9 mouse cellular contexts compared by ENCODE assay signal in genomic region chr10:67190261-67190660, GRCm38 (mm10).
DNase-seq lines count a peak whose midpoint lies in the region; ATAC-seq and TF ChIP-seq lines count a peak whose summit lies in the region.
"Had no signal": no experiment of that assay in that cellular context is flagged by ENCODE, and none has a peak within 500 bp of the region (broad histone marks: within the 10 kb centered on the region; RNA-seq: fewer than 3 reads in every experiment).

No protein-coding gene starts in this region.

- no peak overlapping the region for H3K4me3 ChIP-seq in kidney, postnatal 0 days (replicated peaks; ENCODE audit: low read depth, low read length)
- no peak overlapping the region for H3K4me3 ChIP-seq in kidney, embryonic 15.5 days (replicated peaks)
- H3K4me3 ChIP-seq in forebrain, embryonic 15.5 days, result no peak overlapping the region
- H3K4me3 ChIP-seq: lung, embryonic 15.5 days had no signal

- no peaks in the 10 kb centered on the region for H3K4me1 ChIP-seq in kidney, postnatal 0 days (replicated peaks; ENCODE audit: insufficient read depth, low read length)
- peaks cover 16% of the 10 kb centered on the region for H3K4me1 ChIP-seq in kidney, embryonic 15.5 days
- peaks cover 29% of the 10 kb centered on the region for H3K4me1 ChIP-seq in forebrain, embryonic 15.5 days

- peak; percentile 33; the same call in 1 of the 2 replicates for TF ChIP-seq CTCF in kidney, postnatal 0 days (IDR thresholded peaks at IDR 0.05; ENCODE audit: low read depth)

- WGBS in kidney, postnatal 0 days, result 76% methylated on average over 1 of the region's 1 CpGs
- 80% methylated on average over 1 of the region's 1 CpGs for WGBS in kidney, embryonic 15.5 days
- WGBS in forebrain, embryonic 15.5 days, result 76% methylated on average over 1 of the region's 1 CpGs

- ATAC-seq in kidney, postnatal 0 days (replicated peaks; ENCODE audit: low FRiP score, low read depth), result no peak
- no peak for ATAC-seq in kidney, embryonic 15.5 days (replicated peaks; ENCODE audit: low FRiP score)
- ATAC-seq in erythroid progenitor cell, adult 5-6 weeks (replicated peaks; ENCODE audit: low FRiP score, poor library complexity, severe bottlenecking), result no peak
- ATAC-seq in forebrain, embryonic 15.5 days (replicated peaks), result no peak

- no peak overlapping the region for H3K9ac ChIP-seq in kidney, postnatal 0 days (ENCODE audit: low read depth, low read length)
- H3K9ac ChIP-seq in kidney, embryonic 15.5 days, result no peak overlapping the region
- H3K9ac ChIP-seq in forebrain, embryonic 15.5 days (replicated peaks), result no peak overlapping the region
- H3K9ac ChIP-seq: lung, embryonic 15.5 days had no signal

- no peak overlapping the region for H3K27ac ChIP-seq in kidney, postnatal 0 days
- no peak overlapping the region for H3K27ac ChIP-seq in kidney, embryonic 15.5 days
- no peak overlapping the region for H3K27ac ChIP-seq in forebrain, embryonic 15.5 days (replicated peaks)
- H3K27ac ChIP-seq: lung, embryonic 15.5 days had no signal

- no peaks in the 10 kb centered on the region for H3K36me3 ChIP-seq in kidney, postnatal 0 days (ENCODE audit: insufficient read depth, low read length)
- H3K36me3 ChIP-seq in kidney, embryonic 15.5 days, result peaks cover 24% of the 10 kb centered on the region
- H3K36me3 ChIP-seq in forebrain, embryonic 15.5 days, result no peaks in the 10 kb centered on the region

- H3K27me3 ChIP-seq in kidney, postnatal 0 days (ENCODE audit: insufficient read depth, low read length), result no peaks in the 10 kb centered on the region
- H3K27me3 ChIP-seq in kidney, embryonic 15.5 days, result no peaks in the 10 kb centered on the region
- H3K27me3 ChIP-seq in forebrain, embryonic 15.5 days, result no peaks in the 10 kb centered on the region
- H3K27me3 ChIP-seq: lung, embryonic 15.5 days had no signal

- H3K9me3 ChIP-seq in kidney, postnatal 0 days (replicated peaks; ENCODE audit: low read length), result no peaks in the 10 kb centered on the region
- H3K9me3 ChIP-seq in kidney, embryonic 15.5 days (replicated peaks), result no peaks in the 10 kb centered on the region
- no peaks in the 10 kb centered on the region for H3K9me3 ChIP-seq in forebrain, embryonic 15.5 days
- H3K9me3 ChIP-seq: lung, embryonic 15.5 days had no signal

- DNase-seq in kidney, postnatal 0 days (ENCODE audit: low spot score), result no peak
- DNase-seq in B cell, adult 2 months, result peak; percentile 37 to 48
- DNase-seq in brain, adult 2 months (ENCODE audit: low read depth, low spot score), result peak; percentile 88
- peak; percentile 45 for DNase-seq in lung, postnatal 25 days (ENCODE audit: low spot score)
- DNase-seq in urinary bladder, adult 18-20 months (ENCODE audit: low spot score in 2 of 2), result no peak

- H3K4me2 ChIP-seq in kidney, postnatal 0 days (ENCODE audit: low read length), result no peak overlapping the region
- H3K4me2 ChIP-seq in kidney, embryonic 15.5 days, result no peak overlapping the region
- H3K4me2 ChIP-seq in forebrain, embryonic 15.5 days (replicated peaks), result no peak overlapping the region
- H3K4me2 ChIP-seq: lung, embryonic 15.5 days had no signal

Comparison
In these comparisons a context has a peak if more than half of its experiments do, and no peak if none do; other contexts are left out.
1. DNase-seq: peak in B cell, adult 2 months (2 of 2), brain, adult 2 months (single experiment) and lung, postnatal 25 days (single experiment); none in kidney, postnatal 0 days (single experiment) and urinary bladder, adult 18-20 months (0 of 2).